Mouse (Mus musculus): ENCODE data around the gene Smyd3. TPM values are rescaled to one million over a fixed set of nuclear protein-coding genes. Genes with fewer than 3 reads are reported as not detected.

Gene Smyd3
- polyA plus RNA-seq, 1 experiment from 2014 or later, result 20.7 TPM

DNA sequence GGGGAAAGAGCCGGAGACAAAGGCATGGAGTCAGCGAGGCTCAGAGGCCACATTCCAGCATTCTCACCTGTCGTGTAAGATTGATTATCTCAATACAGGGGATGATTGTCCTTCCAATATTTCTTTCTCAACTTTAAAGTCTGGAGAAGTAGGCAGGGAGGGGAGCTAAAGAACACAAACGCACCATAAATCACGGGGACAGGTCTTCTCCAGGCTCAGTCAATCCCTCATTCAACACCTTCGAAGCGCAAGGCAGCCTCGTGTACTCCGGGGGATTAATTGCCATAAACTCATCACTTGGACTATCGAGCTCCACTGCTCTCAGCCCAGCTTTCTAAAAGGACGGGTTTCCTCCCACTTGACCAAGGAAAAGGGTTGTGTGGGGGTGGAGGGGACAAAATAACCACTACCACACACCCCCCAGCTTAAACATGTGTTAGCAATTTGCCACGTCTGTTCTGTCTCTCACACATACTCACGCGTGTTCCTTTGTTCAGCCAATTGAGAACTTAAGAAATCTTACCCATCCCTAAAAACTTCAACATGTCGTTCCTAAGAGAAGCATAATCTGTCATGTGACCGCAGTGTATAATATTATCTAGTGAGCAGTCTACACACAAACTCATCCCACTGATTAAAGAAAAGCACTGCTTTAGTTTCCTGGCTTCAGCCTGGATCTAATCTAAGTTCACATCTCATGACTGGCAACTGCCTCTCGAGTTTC lies 43.8 kb downstream of the Smyd3 start:
- Histone ChIP-seq H3K27ac (replicated peaks) (peak overlapping the region; percentile 51; the same call in 1 of the 2 replicates), H3K9me3 (peaks cover 8% of the 10 kb centered on the region), H3K4me1 (peaks cover 12% of the 10 kb centered on the region), H3K4me3 (no peak overlapping the region), H3K36me3 (replicated peaks) (peaks cover 22% of the 10 kb centered on the region), H3K27me3 (replicated peaks; ENCODE audit: low read depth, poor library complexity, severe bottlenecking) (no peaks in the 10 kb centered on the region)
- 73% methylated on average over 17 of the region's 17 CpGs for WGBS
- peak; percentile 34 for DNase-seq (ENCODE audit: low spot score)

DNA sequence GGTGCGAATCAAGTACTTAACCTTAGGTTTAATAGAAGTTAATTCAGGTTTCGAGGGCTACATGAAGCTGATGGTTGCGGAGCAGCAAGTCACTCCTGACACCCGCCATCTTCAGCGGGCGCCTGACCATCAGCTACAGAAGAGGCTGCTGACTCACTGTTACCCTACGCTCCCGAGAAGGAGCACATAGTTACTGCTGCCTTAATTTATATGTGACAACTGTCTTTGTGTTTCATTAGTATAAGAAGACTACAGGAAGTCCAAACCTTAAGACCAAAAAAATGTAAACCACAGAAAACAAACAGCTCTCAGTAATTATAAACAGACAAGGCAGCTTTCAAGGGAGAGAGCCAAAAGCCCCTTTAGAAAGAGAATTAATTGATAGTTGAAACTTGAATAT lies 49.9 kb downstream of the Smyd3 start:
- WGBS, result 86% methylated on average over 8 of the region's 8 CpGs
- no peak overlapping the region for H3K27ac ChIP-seq (replicated peaks)
- H3K27me3 ChIP-seq (replicated peaks; ENCODE audit: low read depth, poor library complexity, severe bottlenecking), result no peaks in the 10 kb centered on the region
- H3K36me3 ChIP-seq (replicated peaks), result peaks cover 18% of the 10 kb centered on the region
- peaks cover 7% of the 10 kb centered on the region for H3K9me3 ChIP-seq
- DNase-seq (ENCODE audit: low spot score), result no peak
- no peaks in the 10 kb centered on the region for H3K4me1 ChIP-seq
- no peak overlapping the region for H3K4me3 ChIP-seq

DNA sequence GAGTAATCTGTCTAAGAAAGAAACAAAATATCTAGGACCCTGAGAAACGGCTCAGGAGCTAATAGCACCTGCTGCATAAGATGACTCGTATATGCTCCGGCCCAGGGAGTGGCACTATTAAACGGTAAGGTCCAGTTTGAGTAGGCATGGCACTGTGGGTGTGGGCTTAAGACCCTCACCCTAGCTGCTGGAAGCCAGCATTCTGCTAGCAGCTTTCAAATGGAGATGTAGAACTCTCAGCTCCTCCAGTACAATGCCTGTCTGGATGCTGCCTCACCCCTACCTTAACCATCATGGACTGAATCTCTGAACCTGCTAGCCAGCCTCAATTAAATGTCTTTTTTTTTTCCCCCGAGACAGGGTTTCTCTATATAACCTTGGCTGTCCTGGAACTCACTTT lies 55.5 kb downstream of the Smyd3 start:
- Histone ChIP-seq H3K27me3 (replicated peaks; ENCODE audit: low read depth, poor library complexity, severe bottlenecking) (no peaks in the 10 kb centered on the region), H3K4me3 (no peak overlapping the region), H3K27ac (replicated peaks) (no peak overlapping the region), H3K36me3 (replicated peaks) (no peaks in the 10 kb centered on the region), H3K4me1 (peaks cover 40% of the 10 kb centered on the region), H3K9me3 (no peaks in the 10 kb centered on the region)
- 88% methylated on average over 5 of the region's 5 CpGs for whole genome bisulfite sequencing
- no peak for DNase-seq (ENCODE audit: low spot score)

DNA sequence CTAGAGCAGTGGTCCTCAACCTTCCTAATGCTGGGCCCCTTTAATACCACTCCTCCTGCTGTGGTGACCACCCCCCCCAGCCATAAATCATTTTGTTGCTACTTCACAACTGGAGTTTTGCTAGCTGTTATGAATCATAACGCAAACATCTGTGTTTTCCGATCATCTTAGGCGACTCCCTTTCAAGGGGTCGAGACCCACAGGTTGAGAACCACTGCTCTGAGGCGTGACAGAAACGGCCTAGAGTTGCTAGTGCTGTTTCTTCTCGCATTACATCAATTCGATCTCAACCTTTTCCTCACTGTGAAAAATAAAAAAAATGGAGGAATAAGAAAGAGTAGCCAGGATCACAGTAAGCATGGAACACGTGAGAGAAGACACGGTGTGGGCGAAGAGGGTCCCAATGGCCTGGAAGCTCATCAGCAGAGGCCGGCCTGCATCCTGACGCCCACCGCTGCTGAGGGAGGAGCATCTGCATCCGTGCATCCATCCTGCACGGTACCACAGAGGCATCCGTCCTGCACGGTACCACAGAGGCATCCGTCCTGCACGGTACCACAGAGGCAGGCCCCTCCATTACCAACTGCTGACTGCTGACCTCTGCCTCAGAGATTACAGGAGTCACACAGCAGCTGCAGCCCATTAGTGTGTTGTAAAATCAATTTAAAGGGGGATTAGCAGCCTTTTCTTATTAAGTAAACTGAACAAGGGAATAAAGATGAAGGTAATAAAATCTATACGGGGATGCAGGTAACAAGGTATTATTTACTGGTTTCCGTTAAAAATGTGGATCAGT lies 56.6 kb downstream of the Smyd3 start:
- peak; percentile 49 for DNase-seq (ENCODE audit: low spot score)
- H3K27me3 ChIP-seq (replicated peaks; ENCODE audit: low read depth, poor library complexity, severe bottlenecking), result no peaks in the 10 kb centered on the region
- H3K27ac ChIP-seq (replicated peaks), result peak overlapping the region; percentile 68
- H3K9me3 ChIP-seq, result no peaks in the 10 kb centered on the region
- H3K4me3 ChIP-seq, result no peak overlapping the region
- H3K36me3 ChIP-seq (replicated peaks), result no peaks in the 10 kb centered on the region
- peaks cover 47% of the 10 kb centered on the region for H3K4me1 ChIP-seq
- 61% methylated on average over 22 of the region's 22 CpGs for WGBS

DNA sequence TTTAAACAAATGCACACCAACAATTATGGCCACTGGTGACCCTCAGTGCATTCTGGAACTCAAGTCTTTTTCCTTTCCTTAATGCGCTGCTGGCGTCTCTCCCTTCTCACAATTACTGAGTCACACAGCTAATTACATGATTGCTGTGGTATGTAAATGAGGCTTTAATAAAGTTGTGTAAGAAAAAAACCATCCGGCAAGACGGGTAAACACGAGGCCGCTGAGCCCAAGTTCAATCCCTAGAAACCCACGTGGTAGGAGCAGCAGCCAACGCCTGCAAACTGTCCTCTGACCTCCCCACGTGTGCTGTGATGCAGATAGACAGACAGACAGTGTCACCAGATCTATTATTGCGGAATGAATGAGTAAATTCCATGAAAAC lies 58.9 kb downstream of the Smyd3 start:
- WGBS, result 57% methylated on average over 10 of the region's 10 CpGs
- no peak overlapping the region for H3K4me3 ChIP-seq
- H3K4me1 ChIP-seq, result peaks cover 62% of the 10 kb centered on the region
- H3K9me3 ChIP-seq, result no peaks in the 10 kb centered on the region
- peak overlapping the region; percentile 76 for H3K27ac ChIP-seq (replicated peaks)
- H3K36me3 ChIP-seq (replicated peaks), result no peaks in the 10 kb centered on the region
- no peaks in the 10 kb centered on the region for H3K27me3 ChIP-seq (replicated peaks; ENCODE audit: low read depth, poor library complexity, severe bottlenecking)
- peak; percentile 28 for DNase-seq (ENCODE audit: low spot score)

DNA sequence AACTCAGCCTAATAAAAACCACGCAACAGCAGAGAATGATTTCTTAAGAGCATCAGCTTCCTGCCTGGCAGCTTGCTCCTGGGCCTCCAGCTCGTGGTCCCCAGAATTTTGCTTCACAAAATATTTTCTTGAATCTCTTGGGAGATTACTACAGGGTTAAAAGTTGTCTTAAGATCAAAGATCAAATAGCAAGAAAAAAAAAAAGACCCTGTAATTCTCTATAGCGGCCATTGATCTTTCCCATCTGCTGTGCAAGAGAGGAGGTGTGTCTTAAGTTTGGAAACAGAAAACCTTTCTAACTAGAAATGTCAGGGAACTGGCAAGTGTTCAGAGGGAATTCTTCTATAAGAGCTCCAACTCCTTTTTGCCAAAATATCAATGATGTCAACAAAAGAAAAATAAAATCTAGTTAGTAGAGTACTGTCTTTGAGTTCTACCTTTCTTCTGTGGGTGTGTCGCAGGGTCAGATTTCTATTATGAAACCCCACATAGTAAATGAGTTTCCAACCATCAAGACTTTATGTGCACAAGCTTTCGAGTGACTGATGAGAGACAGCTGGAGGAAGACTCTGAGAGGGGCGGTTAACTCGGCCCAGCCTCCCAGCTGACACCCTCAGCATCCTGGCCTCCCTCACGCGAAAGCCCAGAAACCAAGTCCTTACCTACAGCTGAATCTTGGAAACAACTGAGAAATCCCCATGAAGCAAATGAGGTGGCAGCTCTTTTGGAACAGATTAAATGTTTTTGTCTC lies 59.4 kb downstream of the Smyd3 start:
- no peaks in the 10 kb centered on the region for H3K9me3 ChIP-seq
- H3K4me1 ChIP-seq, result peaks cover 63% of the 10 kb centered on the region
- DNase-seq (ENCODE audit: low spot score), result peak; percentile 62
- H3K27ac ChIP-seq (replicated peaks), result peak overlapping the region; percentile 76
- WGBS, result 34% methylated on average over 9 of the region's 9 CpGs
- no peaks in the 10 kb centered on the region for H3K27me3 ChIP-seq (replicated peaks; ENCODE audit: low read depth, poor library complexity, severe bottlenecking)
- H3K4me3 ChIP-seq, result no peak overlapping the region
- no peaks in the 10 kb centered on the region for H3K36me3 ChIP-seq (replicated peaks)

DNA sequence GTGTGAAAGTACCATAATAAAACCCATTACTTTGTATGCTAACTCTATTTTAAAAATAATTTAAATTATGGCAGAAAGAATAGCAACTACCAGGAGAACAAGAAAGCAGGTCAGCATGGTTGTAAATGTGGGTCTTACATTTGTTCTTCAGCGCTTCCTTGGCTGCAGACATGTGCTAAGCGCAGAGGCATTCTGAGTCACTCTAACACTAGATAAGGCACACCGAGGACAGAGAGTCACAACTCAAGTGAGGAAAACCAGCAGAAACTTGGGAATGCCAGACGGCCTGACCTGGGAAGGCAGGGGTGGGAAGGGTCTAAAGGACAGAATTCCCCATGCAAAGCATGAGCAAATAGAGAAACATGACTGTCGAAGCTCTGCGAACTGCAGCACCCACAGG lies 63.2 kb downstream of the Smyd3 start:
- no peaks in the 10 kb centered on the region for H3K9me3 ChIP-seq
- no peaks in the 10 kb centered on the region for H3K36me3 ChIP-seq (replicated peaks)
- H3K27me3 ChIP-seq (replicated peaks; ENCODE audit: low read depth, poor library complexity, severe bottlenecking), result no peaks in the 10 kb centered on the region
- no peak for DNase-seq (ENCODE audit: low spot score)
- peak overlapping the region; percentile 41; the same call in 1 of the 2 replicates for H3K27ac ChIP-seq (replicated peaks)
- H3K4me3 ChIP-seq, result no peak overlapping the region
- 71% methylated on average over 6 of the region's 6 CpGs for WGBS
- peaks cover 57% of the 10 kb centered on the region for H3K4me1 ChIP-seq

DNA sequence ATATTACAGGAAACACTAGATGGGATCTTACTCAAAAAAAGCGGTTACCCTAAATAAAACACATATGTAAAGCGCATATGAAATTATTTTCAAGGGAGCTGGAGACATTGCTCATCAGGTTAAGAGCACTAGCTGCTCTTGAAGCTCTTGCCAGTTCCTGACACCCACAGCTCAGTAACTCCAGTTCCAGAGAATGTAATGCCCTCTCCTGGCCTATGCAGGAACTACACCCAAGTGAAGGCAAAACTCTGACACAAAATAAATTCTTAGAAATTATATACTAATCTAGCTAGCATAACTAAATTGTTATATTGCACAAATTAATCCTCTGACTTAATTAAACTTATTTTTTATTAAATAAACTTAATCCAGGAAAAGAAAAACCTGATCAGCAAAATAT lies 66.6 kb downstream of the Smyd3 start:
- H3K36me3 ChIP-seq (replicated peaks), result no peaks in the 10 kb centered on the region; the same call in 1 of the 2 replicates
- H3K9me3 ChIP-seq, result no peaks in the 10 kb centered on the region
- no peak overlapping the region for H3K4me3 ChIP-seq
- no peaks in the 10 kb centered on the region; the same call in 1 of the 2 replicates for H3K27me3 ChIP-seq (replicated peaks; ENCODE audit: low read depth, poor library complexity, severe bottlenecking)
- WGBS, result 91% methylated on average over 2 of the region's 2 CpGs
- H3K27ac ChIP-seq (replicated peaks), result no peak overlapping the region
- peak; percentile 42 for DNase-seq (ENCODE audit: low spot score)
- H3K4me1 ChIP-seq, result peaks cover 39% of the 10 kb centered on the region

DNA sequence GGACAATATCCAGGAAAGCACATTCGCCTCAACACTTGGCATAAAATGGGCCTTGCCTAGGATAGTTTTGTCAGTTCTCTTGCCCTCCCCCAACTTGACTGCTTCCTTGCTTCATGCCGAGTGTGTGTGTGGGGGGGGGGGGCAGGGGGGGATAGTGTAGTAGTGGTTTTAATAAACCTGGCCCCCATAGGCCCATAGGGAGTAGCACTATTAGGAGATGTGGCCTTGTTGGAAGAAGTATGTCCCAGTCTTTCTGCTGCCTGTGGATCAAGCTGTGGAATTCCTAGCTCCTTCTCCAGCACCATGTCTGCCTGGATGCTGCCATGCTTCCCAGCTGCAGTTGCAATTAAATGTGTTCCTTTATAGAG lies 71.0 kb downstream of the Smyd3 start:
- peaks cover 35% of the 10 kb centered on the region for H3K4me1 ChIP-seq
- WGBS, result 32% methylated on average over 2 of the region's 2 CpGs
- H3K4me3 ChIP-seq, result peak overlapping the region; percentile 3; the same call in 1 of the 2 replicates
- H3K27me3 ChIP-seq (replicated peaks; ENCODE audit: low read depth, poor library complexity, severe bottlenecking), result no peaks in the 10 kb centered on the region; the same call in 1 of the 2 replicates
- H3K36me3 ChIP-seq (replicated peaks), result no peaks in the 10 kb centered on the region; the same call in 1 of the 2 replicates
- H3K9me3 ChIP-seq, result no peaks in the 10 kb centered on the region
- peak overlapping the region; percentile 76 for H3K27ac ChIP-seq (replicated peaks)
- DNase-seq (ENCODE audit: low spot score), result no peak

DNA sequence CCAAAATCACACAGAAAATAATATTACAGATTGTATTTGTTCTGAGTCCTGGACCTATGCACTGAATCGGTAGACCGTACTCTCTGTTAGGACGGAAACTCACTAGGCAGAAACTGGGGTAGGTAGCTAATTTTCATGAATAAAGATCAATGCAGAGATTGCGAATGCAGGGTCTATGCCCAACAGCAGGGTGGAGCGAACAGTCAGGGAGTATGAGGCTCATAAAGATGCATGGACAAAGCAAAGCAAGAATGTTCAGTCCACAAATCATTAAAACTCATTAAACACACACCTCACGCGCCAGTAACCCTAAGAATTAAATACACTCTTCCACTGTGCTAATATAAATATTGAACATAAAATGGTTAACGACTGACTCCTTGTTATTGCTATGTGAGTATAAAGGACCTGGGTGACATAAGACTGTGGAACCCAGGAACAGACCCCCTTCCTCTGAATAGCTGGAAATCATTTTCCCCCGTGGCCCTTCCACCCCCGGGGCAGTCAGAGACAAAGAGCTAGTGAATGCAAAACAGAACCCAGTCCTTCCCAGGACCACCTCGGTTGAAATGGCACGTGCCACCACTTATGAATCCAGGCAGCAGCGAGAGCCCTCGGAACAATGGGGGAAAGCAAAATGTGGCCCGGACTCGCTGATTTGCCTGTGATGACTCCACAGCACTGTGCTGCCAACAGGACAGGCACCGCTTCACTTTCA lies 71.6 kb downstream of the Smyd3 start:
- 36% methylated on average over 17 of the region's 17 CpGs for WGBS
- peak overlapping the region; percentile 76 for H3K27ac ChIP-seq (replicated peaks)

DNA sequence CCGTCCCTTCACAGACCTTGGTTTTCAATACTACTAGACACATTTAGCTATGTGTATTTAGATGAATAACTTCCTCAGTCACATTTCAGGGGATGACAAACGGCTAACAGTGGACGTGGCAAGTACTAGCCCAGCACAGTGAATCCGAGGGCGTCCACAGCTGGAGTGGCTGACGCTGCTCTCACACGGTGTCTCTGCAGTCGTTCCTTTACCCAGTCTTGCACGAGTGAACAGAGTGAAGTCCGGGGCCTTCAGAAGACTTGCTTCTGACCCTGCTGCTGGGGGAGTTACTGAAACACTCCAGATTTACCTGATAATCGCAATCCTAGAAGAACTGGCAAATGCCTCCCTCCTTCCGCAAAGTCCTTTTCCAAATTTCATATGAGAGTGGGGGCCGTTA lies 74.0 kb downstream of the Smyd3 start:
- Histone ChIP-seq H3K36me3 (replicated peaks) (no peaks in the 10 kb centered on the region; the same call in 1 of the 2 replicates), H3K27ac (replicated peaks) (0 out of 2 replicates have a peak overlapping the region, but pooled peaks have one; percentile 24), H3K4me3 (no peak overlapping the region), H3K4me1 (peaks cover 41% of the 10 kb centered on the region), H3K27me3 (replicated peaks; ENCODE audit: low read depth, poor library complexity, severe bottlenecking) (no peaks in the 10 kb centered on the region; the same call in 1 of the 2 replicates), H3K9me3 (no peaks in the 10 kb centered on the region)
- no peak for DNase-seq (ENCODE audit: low spot score)
- WGBS, result 87% methylated on average over 13 of the region's 13 CpGs

More for the DNA sequence above, 71.6 kb downstream of the Smyd3 start:
- peak; percentile 83 for DNase-seq (ENCODE audit: low spot score)
- Histone ChIP-seq H3K9me3 (no peaks in the 10 kb centered on the region), H3K27me3 (replicated peaks; ENCODE audit: low read depth, poor library complexity, severe bottlenecking) (no peaks in the 10 kb centered on the region; the same call in 1 of the 2 replicates), H3K36me3 (replicated peaks) (no peaks in the 10 kb centered on the region; the same call in 1 of the 2 replicates), H3K4me3 (peak overlapping the region; percentile 3; the same call in 1 of the 2 replicates), H3K4me1 (peaks cover 41% of the 10 kb centered on the region)

DNA sequence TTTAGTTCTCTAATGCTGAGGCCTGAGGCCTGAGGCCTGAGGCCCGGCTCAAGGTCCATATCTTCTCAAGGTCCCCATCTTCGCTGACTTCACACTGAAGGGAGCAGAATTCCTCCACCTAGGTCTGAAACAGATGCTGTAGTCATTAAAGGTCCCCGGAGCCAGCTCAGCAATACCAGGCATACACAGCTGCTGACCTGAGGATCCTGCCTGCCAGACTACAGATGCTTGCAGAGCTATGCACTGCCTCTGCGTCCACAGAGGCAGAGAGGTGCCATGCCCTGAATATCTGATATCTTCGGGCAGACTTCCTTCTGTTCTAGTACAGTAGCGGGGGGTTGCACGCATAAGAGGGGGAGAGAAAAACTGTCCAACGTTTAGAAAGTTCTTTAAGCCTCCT lies 74.4 kb downstream of the Smyd3 start:
- DNase-seq (ENCODE audit: low spot score), result no peak
- no peaks in the 10 kb centered on the region; the same call in 1 of the 2 replicates for H3K27me3 ChIP-seq (replicated peaks; ENCODE audit: low read depth, poor library complexity, severe bottlenecking)
- no peak overlapping the region; the same call in 1 of the 2 replicates for H3K27ac ChIP-seq (replicated peaks)
- no peak overlapping the region for H3K4me3 ChIP-seq
- WGBS, result 59% methylated on average over 8 of the region's 8 CpGs
- H3K9me3 ChIP-seq, result no peaks in the 10 kb centered on the region
- peaks cover 41% of the 10 kb centered on the region for H3K4me1 ChIP-seq
- H3K36me3 ChIP-seq (replicated peaks), result no peaks in the 10 kb centered on the region; the same call in 1 of the 2 replicates

Data from embryonic facial prominence, embryonic 10.5 days (tissue).